Mouse (Mus musculus) left cerebral cortex, adult 8-10 months (tissue): ENCODE measurements around the gene Fgfr2. TPM values are rescaled to one million over a fixed set of nuclear protein-coding genes. Genes with fewer than 3 reads are reported as not detected.
"Not testable (repeated sequence)": the region's sequence is repeated elsewhere in the genome, so short reads cannot be mapped to it uniquely, and the experiment has no call there.

ENCODE experiments used
- DNase-seq, 2 experiments: peaks; one replicate each; pipeline ENCODE4 v3.0.0; 2022; ENCODE audit warnings: low spot score in 2 of 2
- total RNA-seq, 4 experiments: library from RNA; stranded (reverse); gene quantifications; 2 replicates each; pipeline ENCODE4 v1.2.4; 2022

Fgfr2 gene
- total RNA-seq, 4 experiments from 2014 or later = 50.6 to 73.1 (median 64.8) TPM

DNA sequence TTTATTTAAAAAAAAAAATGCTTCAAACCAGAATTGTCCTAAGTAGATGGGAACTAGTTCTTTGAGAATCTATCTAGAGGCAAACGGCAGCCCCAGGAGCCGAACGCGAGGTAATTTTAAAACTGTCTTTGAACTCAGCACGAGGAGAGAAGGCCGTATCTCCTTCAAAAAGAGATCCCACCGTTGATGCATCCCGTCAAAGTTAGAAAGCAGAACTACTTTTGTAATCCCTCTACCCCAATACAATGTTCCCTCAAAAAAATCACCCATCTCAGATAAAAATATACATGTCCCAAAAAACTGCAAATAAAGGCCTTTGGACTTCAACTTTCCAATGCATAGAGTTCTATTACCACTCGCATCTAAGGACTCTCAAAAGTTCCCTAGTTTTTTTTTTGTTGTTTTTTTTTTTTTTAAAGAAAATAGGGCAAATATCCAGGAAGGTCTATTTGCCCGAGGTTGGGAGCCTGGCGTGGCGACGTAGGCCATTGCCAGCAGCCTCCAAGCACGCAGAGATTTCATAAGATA is 2.0 kb downstream of the Fgfr2 start:
- DNase-seq = no peak

- DNase-seq = no peak
Measured at GRCm38 (mm10) chr7:133120221-133120751, 2.9 kb downstream of the Fgfr2 start.

GRCm38 (mm10) chr7:133117815-133118214 is 5.3 kb downstream of the Fgfr2 start:
- no peak for DNase-seq

GRCm38 (mm10) chr7:133116542-133116941 is 6.6 kb downstream of the Fgfr2 start:
- DNase-seq = no peak

DNA sequence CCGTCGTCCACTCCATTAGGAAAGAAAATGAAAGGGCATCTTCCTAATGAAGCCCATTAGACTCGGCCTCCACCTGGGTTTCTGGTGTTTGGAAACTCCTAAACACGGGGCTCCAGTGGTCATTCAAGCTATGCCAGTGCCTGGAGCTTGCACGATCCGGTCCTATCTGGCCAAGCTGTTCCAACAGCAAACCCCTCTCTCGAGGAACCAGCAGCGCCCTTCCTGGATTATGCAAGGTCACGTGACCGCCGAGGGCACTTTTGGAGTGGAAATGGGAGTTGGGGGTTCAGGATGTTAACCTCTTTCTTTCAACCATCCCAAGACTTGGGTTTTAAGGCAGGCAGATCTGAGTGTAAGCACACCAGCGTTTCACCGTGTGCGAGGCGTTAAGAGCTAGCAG is 7.3 kb downstream of the Fgfr2 start:
- no peak for DNase-seq

DNA sequence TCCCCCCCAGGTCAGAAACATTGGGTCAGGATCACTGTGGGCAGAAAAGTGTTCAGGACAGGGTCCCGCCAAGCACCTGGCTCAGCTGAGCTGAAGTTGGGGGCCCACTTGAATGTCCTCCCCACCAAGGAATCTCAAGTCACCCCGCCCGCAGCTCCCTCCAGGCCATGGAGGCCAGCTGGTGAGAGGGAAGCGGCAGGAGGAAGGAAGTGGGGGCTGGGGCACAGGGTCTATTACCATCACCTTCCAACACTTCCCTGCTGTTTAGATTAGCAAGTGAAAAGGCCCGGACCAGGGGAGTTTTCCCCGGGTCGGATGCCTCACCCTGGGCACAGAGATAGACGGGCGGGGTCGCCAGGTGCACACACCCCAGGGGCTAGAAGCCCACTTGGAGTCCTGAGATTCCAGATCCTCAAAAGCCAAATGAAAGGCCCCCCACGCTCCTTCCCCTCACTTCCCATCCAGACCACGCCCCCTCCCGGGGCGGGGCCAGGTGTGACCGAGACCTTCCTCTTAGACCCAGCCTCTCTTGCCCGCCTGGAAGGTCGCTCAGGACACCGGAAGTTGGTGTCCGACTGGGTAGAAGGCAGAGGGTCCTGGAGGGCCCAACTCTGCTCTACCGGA is 8.2 kb downstream of the Fgfr2 start:
- no peak for DNase-seq

DNA sequence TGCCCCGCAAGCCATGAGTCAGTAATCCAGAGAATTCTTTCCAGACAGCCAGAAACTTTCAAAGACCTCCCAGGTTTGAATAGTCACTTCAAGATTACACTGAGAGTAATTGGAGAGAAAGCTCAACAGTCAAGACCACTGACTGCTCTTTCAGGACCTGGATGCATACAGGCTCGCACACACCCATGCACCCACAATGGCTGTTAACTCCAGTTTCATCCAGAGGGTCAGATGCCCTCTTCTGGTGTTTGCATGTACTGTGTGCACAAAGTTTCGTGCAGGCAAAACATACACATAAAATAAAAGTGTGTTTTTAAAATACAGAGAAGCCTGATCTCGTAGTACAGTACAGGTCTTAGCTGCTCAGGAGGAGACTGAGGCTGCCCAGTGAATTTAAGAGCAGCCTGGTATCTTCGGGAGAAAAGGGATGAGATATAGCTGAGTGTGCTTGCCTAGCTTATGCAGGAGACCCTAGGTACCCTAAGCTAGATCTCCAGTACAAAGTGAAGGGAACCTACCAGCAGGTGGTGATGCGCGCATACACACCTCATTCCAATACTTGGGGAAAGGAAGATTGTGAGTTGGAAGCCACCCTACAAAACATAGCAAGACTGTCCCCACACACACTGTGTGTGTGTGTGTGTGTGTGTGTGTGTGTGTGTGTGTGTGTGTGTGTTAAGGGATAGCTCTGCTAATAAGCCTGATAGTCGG is 9.8 kb downstream of the Fgfr2 start:
- DNase-seq = no peak

GRCm38 (mm10) chr7:133112351-133112831 is 10.8 kb downstream of the Fgfr2 start:
- no peak for DNase-seq

- DNase-seq = no peak
Measured at GRCm38 (mm10) chr7:133109442-133109841, 13.7 kb downstream of the Fgfr2 start.

- peak in 1 of 2 experiments; percentile 58 for DNase-seq
Measured at GRCm38 (mm10) chr7:133108695-133109094, 14.5 kb downstream of the Fgfr2 start.

GRCm38 (mm10) chr7:133102578-133102977 is 20.6 kb downstream of the Fgfr2 start:
- no peak for DNase-seq

DNA sequence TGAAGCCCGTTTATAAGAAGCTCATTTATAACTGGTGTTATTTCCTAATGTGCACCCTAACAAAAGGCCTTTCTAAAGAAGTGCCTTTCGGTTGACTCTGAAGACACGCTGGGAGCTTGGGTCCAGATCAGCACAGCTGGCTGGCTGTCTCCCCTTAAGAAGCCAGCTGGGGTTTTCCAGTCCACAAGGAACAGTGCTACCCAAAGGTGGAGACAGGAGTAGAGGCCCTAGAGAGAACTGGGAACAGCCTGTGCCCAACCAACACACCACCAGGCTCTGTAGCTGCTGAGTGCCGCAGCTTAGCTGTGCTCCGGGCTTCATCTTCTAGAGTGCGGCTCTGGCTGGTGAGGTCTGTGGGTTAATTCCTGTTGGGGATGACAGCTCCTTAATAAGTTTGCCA is 22.1 kb downstream of the Fgfr2 start:
- DNase-seq = no peak

DNA sequence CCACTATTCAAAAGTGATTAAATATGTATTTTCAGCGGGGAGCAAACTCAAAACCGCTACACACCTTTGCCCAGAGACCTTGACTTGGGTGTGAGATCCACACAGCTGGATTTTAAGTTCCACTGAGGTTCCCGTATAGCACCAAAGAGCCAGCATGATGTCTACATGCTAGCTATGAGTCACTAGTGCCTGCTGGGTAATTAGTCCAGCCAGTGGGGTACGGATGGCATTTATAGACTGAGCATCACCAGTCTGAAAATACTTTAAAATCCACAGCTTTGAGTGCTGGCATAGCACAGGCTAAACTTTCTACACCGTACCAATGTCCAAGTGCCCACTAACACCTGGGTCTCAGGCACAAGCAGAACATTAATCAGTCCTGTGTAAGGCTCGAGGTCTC is 23.0 kb downstream of the Fgfr2 start:
- no peak for DNase-seq

DNA sequence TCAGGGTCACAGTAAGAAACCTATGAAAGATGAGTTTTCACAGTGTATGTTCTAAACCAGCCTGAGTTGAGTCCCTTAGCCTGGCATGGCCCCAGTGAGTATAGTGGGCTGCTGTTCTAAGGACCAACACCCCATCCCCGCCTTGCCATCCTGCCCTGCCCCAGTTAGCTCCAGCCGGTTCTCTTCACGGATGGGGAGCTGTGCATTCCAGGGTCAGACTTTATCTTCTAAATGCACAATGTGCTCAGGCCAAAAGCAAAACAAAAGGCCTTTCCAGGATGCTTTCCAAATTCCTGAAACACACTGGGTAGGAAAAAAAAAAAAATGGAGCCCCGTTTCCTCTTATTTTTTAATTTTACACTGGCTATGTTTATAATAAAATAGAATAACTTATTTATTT is 23.9 kb downstream of the Fgfr2 start:
- DNase-seq = no peak

DNA sequence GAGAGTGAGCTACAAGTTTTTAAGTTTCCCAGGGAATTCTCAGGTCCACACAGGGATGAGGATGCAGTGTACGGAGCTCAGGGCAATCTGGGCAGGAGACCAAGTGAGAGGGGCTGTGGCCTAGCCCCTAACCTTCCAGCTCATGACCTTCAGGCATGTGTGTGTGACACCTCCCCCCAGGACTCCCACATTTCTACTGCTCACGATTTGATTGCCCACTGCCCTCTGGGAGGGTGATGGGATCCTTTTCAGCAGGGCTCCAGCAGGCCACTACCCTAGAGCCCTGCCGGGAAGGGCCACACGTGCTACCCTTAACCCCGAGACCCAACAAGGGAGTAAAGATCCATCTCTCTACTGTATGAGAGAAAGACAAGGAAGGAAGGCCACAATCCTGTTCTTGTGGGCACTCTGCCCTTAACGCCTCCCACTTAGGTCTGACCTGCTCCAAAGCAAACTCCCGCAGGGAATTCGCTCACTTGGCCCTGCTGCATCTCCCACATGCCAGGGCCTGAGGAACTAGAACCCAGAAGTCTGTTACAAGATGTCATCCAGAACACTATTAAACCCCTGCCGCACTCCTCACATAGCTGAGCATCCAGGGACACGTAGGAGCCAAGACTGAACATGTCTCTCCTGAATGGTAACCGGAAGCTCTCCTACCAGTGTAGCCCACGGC is 24.9 kb downstream of the Fgfr2 start:
- DNase-seq = no peak

DNA sequence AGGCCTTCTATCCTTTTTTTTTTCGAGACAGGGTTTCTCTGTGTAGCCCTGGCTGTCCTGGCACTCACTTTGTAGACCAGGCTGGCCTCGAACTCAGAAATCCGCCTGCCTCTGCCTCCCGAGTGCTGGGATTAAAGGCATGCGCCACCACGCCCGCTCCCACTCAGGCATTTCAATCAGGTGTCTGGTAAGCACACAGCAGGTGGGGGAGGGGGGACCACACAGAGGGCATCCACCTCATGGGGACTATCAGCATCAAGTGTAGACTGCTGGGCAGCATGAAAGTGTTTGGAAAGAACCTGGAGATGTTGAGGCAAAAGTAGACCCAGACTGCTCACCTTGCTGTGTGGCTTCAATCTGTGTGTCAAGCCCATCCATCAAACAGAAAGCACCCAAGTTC is 27.5 kb downstream of the Fgfr2 start:
- not testable (repeated sequence) for DNase-seq

DNA sequence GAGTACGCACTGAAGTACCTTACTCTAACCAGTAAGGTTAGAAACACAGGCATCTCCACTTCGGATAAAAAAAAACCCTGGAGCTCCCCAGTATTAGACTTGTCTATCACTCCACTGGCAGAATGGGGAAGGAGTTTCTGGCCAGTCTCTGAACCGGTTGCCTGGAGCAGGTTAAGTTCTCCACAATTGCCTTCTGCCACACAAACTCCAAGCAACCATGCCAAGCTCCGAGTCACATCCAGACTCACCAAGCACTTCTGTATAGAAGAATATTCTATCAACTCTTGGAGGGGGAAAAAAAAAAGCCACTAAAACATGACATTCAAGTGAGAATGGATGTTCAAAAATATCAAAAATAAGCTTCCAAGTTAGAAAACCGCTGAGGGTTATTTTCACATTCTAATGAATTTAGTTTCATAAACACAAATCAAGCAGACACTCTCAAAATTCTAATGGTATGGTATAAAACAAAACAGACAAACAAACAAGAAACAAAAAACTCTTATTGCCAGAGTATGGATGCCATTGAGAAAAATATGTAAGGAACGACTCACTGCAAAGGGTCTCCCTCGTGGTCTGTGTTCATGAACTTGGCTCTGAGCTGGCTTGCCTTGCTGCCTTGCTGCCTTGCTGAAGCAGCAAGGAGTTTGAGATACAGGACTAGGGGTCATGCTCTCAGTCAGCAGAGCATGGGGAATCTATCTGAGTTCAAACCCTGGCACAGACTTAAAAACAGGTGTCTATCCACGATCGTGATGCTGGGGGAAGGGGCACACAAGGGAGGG is 28.2 kb downstream of the Fgfr2 start:
- no peak for DNase-seq

- no peak for DNase-seq
Measured at GRCm38 (mm10) chr7:133094161-133094560, 29.0 kb downstream of the Fgfr2 start.

DNA sequence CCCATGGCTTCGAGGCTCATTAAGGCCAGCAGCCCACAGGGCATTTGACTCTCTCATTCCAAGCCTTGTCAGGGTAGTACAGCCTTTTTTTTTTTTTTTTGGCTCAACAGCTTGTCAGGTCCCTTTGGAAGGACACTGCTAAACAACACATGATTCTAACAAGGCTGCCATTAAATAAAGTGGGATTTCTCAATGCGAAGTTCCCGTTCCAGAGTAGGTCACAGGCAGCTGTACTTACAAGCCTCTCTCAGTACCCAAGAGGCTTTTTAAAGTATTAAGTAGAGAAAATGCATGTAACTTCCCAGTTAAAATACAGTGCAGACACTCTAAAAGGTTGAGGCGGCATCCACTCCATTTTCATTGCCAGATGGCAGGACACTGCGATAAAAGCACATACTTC is 29.4 kb downstream of the Fgfr2 start:
- no peak for DNase-seq

DNA sequence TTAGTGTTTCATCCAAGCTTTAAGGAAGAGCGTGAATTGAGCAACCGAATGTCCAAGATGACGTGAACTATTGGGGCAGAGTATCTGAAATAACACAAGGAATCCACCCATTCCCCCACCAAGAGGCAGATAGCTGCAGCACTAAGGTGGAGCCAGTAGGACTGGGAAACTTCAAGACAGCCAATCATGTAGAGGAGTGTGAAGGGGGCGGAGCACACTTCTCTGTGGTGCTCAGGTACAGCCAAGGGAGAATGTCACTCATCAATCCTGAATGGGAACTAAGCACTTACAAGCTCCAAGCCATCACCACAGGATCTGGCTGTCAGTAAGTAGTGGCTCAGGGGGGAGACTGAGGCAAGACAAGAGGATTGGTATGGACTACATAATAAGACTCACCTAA is 32.5 kb downstream of the Fgfr2 start:
- no peak for DNase-seq

DNA sequence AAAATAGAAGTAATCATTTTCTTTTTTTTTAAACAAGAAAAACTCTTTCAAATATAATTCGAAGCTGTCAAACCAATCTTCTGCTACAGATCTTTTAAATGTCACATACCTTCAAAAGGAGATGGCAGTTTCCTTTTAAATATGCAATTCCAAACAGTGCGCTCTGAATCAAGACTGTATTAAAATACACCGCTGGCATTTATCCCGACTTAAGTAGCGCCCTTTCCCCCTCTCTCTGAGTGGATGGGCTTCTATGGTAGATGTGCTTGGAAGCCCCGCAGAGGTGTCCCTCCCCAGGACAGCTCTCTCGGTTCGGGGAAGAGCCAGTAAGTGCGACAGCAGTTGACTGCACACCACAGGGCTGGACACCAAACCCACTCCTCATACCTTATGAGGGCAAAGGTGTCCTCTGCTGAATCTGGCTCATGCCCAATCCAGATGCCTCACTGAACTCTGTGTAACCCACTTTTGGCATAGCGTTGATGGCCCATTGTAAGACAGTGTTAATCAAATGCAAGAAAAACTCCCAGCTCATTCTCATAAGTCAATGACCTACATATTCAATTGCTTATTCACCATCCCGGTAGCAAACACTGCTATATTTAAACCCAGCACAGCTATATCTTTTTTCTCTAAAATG is 33.4 kb downstream of the Fgfr2 start:
- no peak for DNase-seq
